Mouse (Mus musculus) E14TG2a.4 (cell line): ENCODE data around the gene Grm4.

ENCODE experiments used
- CTCF ChIP-seq: conservative IDR thresholded peaks from 2 replicates; pipeline ENCODE4 v1.5.1; 2014; ENCODE audit warnings: low read length
- NANOG ChIP-seq: IDR thresholded peaks from 2 replicates; pipeline ENCODE4 v1.6.1; 2014; ENCODE audit warnings: borderline replicate concordance, low read length, mixed read lengths

GRCm38 (mm10) chr17:27421837-27422236, 99.4 kb downstream of the Grm4 start:
- TF ChIP-seq CTCF = no peak
- no peak for TF ChIP-seq NANOG
